Mouse (Mus musculus) mouse embryonic stem cell (cell line): ENCODE measurements around the gene Vgll2.

Experiments used
- in situ Hi-C, 2 experiments: fragments of 300-500 bp; cut with MboI; formaldehyde crosslinking; loops; 1 replicate in 1 of 2; 3 replicates in 1 of 2; pipeline ENCODE4 v1.14.3; 2019 to 2020; ENCODE audit warnings: low sequenced_read_pairs in 2 of 2, low pct_unique_long_range_greater_than_20kb in 1 of 2, mixed read lengths in 1 of 2; ENCODE audit not compliant: unreplicated experiment in 1 of 2

Vgll2 gene

GRCm38 (mm10) chr10:52022413-52023212, at the start of gene Vgll2:
Vgll2 (plus strand) TSS chr10:52022502.
- in situ Hi-C loops, result no loop called here

GRCm38 (mm10) chr10:51975137-51975536, 47.2 kb upstream of the Vgll2 start:
- in situ Hi-C loops, result no loop called here

GRCm38 (mm10) chr10:51975587-51975986, 46.7 kb upstream of the Vgll2 start:
- in situ Hi-C loops, result no loop called here

DNA sequence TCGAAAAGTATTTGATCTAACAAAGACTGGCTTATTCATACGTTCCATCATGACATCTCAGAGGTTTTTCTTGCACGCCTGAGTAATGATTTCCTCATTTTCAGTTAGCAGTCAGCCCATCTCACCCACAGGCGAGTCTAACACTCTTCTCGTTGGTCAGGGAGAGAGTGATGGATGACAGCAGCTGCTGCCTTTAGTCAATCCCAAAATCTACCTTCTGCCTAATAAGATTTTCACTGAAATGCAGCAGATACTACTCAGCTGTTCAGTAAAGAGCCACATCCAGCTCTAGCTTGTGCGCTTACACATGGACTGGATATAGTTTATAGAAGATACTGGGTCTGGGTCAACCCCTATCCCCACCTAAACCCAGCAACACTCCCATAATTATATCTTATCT, 40.7 kb upstream of the Vgll2 start:
- in situ Hi-C loops, result no loop called here

GRCm38 (mm10) chr10:51982395-51982794, 39.9 kb upstream of the Vgll2 start:
- in situ Hi-C loops, result no loop called here

DNA sequence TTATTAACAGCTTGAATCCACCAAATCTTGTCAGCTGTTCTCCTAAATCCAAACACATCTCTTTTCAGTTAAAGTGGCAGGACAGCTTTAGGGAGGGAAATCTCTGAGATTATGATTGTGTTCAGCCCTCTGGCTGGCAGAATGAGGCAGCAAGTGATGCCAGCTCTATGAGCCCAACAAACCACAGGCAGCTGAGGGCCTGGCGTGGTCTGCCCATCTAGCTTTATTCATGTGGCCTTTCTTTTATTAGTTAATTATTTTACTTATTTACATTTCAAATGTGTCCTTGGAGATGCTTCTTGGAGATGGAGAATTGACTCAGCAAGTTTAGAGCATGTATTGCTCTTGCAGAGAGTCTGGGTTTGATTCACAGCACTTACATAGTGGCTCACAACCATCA, 3.8 kb upstream of the Vgll2 start:
- in situ Hi-C loops, result no loop called here

DNA sequence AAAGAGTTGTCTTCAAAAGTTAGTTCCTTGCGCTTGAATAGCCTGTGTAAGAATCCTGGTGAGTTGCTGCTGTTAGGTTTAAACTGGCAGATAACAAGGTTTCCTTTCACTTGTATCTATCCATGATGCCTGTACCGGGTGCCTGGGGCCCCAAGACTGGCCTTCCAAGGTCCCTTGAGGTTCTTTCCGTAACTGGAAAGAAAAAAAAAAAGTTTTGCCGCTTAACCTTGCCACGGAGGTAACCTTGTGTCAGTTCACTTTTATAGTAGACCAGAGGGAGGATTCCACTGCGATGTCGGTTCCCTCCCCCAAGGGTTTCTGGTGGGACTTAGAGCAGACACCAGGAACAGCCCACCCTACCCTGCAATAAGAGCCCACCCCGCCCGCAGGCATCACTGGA, 1.1 kb upstream of the Vgll2 start:
- in situ Hi-C loops, result no loop called here

DNA sequence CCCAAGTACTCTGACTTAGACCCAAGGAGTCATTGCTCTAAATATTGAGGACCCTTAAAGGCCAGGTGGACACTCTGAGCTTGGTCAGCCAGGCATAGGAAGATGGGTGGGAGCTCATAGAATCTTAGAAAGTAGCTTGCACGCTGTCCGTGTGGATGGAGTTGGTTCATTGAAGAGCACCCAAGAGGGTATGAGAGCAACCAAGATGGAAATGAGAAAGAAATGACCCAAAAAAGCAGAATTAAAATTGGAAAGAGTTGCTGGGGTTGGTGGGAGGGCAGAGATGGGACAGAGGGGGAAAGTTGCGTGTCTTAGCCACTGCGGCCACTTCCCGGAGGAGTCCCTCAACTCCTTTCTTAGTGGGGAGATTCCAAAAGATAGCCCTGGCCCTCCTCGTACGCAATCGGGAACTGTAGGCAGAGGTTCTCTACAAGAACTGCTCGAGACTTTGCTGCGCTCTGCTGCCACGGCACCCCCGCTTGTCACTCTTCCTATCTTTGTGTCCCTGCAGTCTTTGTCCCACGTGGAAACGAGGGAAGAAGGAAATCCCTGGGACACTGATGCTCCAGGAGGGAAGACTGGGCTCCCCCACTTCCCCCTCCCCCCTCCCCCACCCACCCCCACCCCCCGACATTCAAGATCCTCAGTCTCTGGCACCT, 437 bp upstream of the Vgll2 start:
- in situ Hi-C loops, result no loop called here

- in situ Hi-C loops, result no loop called here
Observed at GRCm38 (mm10) chr10:52023213-52024052, 1.1 kb downstream of the Vgll2 start.

GRCm38 (mm10) chr10:52024053-52024410, 1.7 kb downstream of the Vgll2 start:
- in situ Hi-C loops, result no loop called here

- in situ Hi-C loops, result no loop called here
Observed at GRCm38 (mm10) chr10:52025291-52025690, 3.0 kb downstream of the Vgll2 start.

DNA sequence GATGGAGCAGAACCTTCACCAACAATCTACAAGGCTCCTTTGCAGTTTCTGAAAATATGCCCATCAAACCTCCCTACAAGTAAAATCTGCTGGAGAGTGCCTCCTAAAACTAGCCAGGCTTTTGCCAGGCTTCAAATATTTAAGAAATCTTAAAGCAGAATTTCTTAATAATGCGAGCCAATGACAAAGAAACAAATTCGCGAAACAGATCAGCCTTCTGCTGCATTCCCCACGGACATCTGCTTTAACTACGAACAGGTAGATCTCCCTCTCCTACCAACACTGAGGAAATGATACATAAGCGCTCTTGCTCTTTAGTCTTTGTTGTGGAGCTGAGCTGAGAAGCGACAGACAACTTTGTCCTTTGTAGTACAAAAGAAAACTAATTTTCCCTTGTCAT, 3.5 kb downstream of the Vgll2 start:
- in situ Hi-C loops, result no loop called here

- in situ Hi-C loops, result no loop called here
Observed at GRCm38 (mm10) chr10:52027161-52028035, 5.1 kb downstream of the Vgll2 start.

GRCm38 (mm10) chr10:52028561-52029370, 6.5 kb downstream of the Vgll2 start:
- in situ Hi-C loops, result no loop called here

GRCm38 (mm10) chr10:52029421-52030080, 7.2 kb downstream of the Vgll2 start:
- in situ Hi-C loops, result no loop called here

DNA sequence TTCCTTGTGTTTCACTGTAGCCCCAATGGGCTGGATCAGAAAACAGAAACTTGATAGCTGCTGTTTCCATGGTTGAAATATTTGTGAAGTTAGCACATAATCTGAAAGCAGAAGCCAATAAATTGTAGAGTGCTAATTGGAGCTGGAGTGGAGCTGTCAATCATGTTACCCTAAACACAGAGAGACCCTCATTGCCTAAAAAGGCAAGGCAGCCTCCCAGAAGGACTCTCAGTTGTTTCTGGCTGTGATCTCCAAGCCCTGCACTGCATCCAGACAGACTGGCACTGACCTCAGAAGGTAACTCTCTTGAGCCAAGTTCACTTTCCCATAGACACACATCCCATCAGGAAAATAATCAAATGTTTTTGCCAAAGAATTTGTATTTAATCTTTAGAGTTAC, 11.4 kb downstream of the Vgll2 start:
- in situ Hi-C loops, result no loop called here

DNA sequence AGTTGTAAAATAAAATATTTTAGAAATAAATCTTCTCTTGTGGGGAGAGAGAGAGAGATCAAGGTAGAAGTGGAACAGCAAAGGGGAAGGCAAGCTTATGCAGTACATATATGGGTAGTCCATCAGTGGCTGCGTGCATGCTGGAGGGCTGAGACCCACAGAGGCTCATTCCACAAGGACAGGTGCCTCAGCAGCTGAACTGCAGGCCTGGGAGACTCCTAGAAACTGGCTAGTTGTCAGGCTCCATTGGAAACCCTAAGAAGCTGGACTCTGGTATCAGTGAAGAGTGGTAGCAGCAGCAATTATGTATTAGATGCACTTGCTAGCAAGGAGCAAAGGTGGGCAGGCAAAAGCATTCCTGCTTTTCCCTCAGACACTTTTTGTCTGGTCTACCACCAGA, 17.1 kb downstream of the Vgll2 start:
- in situ Hi-C loops, result no loop called here
